Mouse (Mus musculus): ENCODE measurements around the gene Esp31. TPM values are rescaled to one million over a fixed set of nuclear protein-coding genes. Genes with fewer than 3 reads are reported as not detected.

Esp31 gene
- polyA plus RNA-seq (2012; rRNA removed; ENCODE audit: low replicate concordance): not detected in 2 replicates

DNA sequence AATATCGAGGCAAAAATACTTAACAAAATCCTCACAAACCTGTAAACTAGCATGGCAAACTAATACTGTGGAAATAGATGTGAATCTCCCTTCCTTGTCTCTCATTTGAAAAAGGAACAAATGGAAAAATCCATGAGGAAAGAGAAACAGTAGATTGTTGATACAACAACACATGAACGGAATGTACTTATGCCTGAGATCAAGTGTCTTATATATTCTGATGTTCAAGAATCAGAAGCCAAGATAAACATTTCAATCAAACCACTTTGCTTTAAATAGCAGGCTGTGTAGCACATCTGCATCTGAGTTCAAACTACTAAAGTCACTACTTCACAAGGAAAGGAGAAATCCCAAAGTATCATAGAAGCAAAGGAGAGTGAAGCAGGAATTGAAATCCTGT, at the start of gene Esp31:
Gene Esp31, plus strand, starts transcription at position 301 of the 400 bp plus-strand sequence.

Other genes starting within 250 kb of the Esp31 start
- not detected in 2 replicates for gene Esp36, start 219.3 kb upstream of the Esp31 start, polyA plus RNA-seq (2012; rRNA removed; ENCODE audit: low replicate concordance)
- not detected in 2 replicates for gene Esp34, start 85.3 kb upstream of the Esp31 start, polyA plus RNA-seq (2012; rRNA removed; ENCODE audit: low replicate concordance)

Data from mammary gland, adult 2 months (tissue).